Comparison of ENCODE assay signal across 9 mouse cellular contexts in the genomic region with DNA sequence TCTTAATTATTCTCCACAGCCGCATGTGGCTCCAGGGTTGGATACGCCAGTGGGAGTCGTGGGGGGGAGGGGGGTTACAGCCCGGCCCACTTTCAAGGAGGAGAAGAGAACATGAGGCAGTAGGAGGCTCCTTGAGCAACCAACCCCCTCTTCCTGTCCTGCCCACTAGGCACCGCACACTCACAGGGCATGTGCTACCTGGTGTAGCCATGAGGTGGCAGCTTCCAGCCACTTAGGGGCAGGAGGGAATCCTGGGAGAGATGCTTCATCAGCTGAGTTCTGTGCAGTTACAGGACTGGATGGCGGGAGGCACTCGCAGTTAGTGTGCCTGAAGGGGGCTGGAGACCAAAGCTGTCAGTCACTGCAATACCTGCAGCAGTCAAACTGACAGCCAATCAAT. TPM values are rescaled to one million over a fixed set of nuclear protein-coding genes. Genes with fewer than 3 reads are reported as not detected.
A peak's percentile ranks its signal among the peaks of the same experiment; 100 is the strongest.
DNase-seq lines count a peak whose midpoint lies in the region; ATAC-seq and TF ChIP-seq lines count a peak whose summit lies in the region.
"Had no signal": no experiment of that assay in that cellular context is flagged by ENCODE, and none has a peak within 500 bp of the region (broad histone marks: within the 10 kb centered on the region; RNA-seq: fewer than 3 reads in every experiment).

No protein-coding gene starts in this region.

- 16% methylated on average over 6 of the region's 7 CpGs for WGBS in lung, postnatal 0 days
- WGBS in limb, embryonic 10.5 days = 18% methylated on average over 7 of the region's 7 CpGs

- no peaks in the 10 kb centered on the region for H3K36me3 ChIP-seq in lung, postnatal 0 days (ENCODE audit: insufficient read depth, low read length)
- peaks cover 2% of the 10 kb centered on the region for H3K36me3 ChIP-seq in limb, embryonic 10.5 days

- H3K9me3 ChIP-seq in lung, postnatal 0 days (ENCODE audit: low read length) = no peaks in the 10 kb centered on the region
- no peaks in the 10 kb centered on the region for H3K9me3 ChIP-seq in limb, embryonic 10.5 days (replicated peaks)

- no peak overlapping the region for H3K4me3 ChIP-seq in lung, postnatal 0 days (ENCODE audit: low read depth, low read length)
- H3K4me3 ChIP-seq in limb, embryonic 10.5 days = no peak overlapping the region

- H3K4me1 ChIP-seq in lung, postnatal 0 days (ENCODE audit: insufficient read depth, low read depth, low read length) = no peaks in the 10 kb centered on the region
- peaks cover 9% of the 10 kb centered on the region; the same call in 1 of the 2 replicates for H3K4me1 ChIP-seq in limb, embryonic 10.5 days

- H3K9ac ChIP-seq in lung, postnatal 0 days (replicated peaks; ENCODE audit: low read depth) = no peak overlapping the region

- H3K4me2 ChIP-seq in lung, postnatal 0 days (replicated peaks; ENCODE audit: low read depth, low read length) = no peak overlapping the region

- ATAC-seq in lung, postnatal 0 days = peak; percentile 40
- peak; percentile 52 for ATAC-seq in activated CD4-positive, CD25-positive, alpha-beta regulatory T cell, adult 4 months

- no peaks in the 10 kb centered on the region for H3K27me3 ChIP-seq in lung, postnatal 0 days (replicated peaks; ENCODE audit: insufficient read depth, low read length)
- no peaks in the 10 kb centered on the region for H3K27me3 ChIP-seq in limb, embryonic 10.5 days (ENCODE audit: low read depth, poor library complexity, severe bottlenecking)

- peak; percentile 37 for DNase-seq in lung, postnatal 0 days (ENCODE audit: low spot score)
- no peak for DNase-seq in lung, adult 18-20 months
- peak; percentile 37 for DNase-seq in limb, embryonic 10.5 days (ENCODE audit: low spot score)
- DNase-seq in testis, postnatal 10 days (ENCODE audit: low spot score) = peak; percentile 51
- DNase-seq in adrenal gland, adult 8-10 months = no peak
- DNase-seq in layer of hippocampus, adult 11-12 months (ENCODE audit: low spot score) = no peak
- DNase-seq in ovary, postnatal 10 days (ENCODE audit: low spot score) = no peak
- DNase-seq: midbrain, embryonic 14.5 days had no signal

- peak; percentile 63 for TF ChIP-seq CTCF in lung, postnatal 0 days (IDR thresholded peaks at IDR 0.05)

- no peak for TF ChIP-seq EP300 in lung, postnatal 0 days (IDR thresholded peaks at IDR 0.05)

- no peak overlapping the region for H3K27ac ChIP-seq in lung, postnatal 0 days (ENCODE audit: low read length)
- H3K27ac ChIP-seq in limb, embryonic 10.5 days = no peak overlapping the region

RNA-seq across cellular contexts. Expression of a gene that starts 15.5 kb away (rescaled TPM):
- polyA plus RNA-seq in lung, postnatal 0 days (2015; fragmentation: Nextera tagmentation; extraction: Ambion mirVana) = 242 and 276 TPM in 2 replicates
- polyA plus RNA-seq in activated CD4-positive, CD25-positive, alpha-beta regulatory T cell, adult 4 months (2017; shearing (Covaris generic)) = 100 to 1,000 TPM; 255 to 299 TPM
- polyA plus RNA-seq in limb, embryonic 10.5 days (2016; fragmentation: Nextera tagmentation; extraction: Ambion mirVana) = 387 and 397 TPM in 2 replicates
- 100 to 1,000 TPM; 160 to 184 (median 171) TPM for total RNA-seq in adrenal gland, adult 8-10 months (2022)

Comparison
In these comparisons a context has a peak if more than half of its experiments do, and no peak if none do; other contexts are left out.
1. DNase-seq: peak in lung, postnatal 0 days (single experiment), limb, embryonic 10.5 days (single experiment) and testis, postnatal 10 days (single experiment); none in lung, adult 18-20 months (0 of 2), adrenal gland, adult 8-10 months (single experiment), layer of hippocampus, adult 11-12 months (single experiment) and ovary, postnatal 10 days (single experiment).